Mouse (Mus musculus) thymus, adult 2 months (tissue): Measurements from ENCODE around the gene Phyhd1. TPM values are rescaled to one million over a fixed set of nuclear protein-coding genes. Genes with fewer than 3 reads are reported as not detected.

Experiments
- DNase-seq: peaks from one replicate; pipeline ENCODE4 v3.0.0; 2021
- H3K27ac ChIP-seq: fragments of 200-500 bp; 2 replicates; pipeline ENCODE4 v1.5.1; 2012; ENCODE audit warnings: low read length, control low read depth; ENCODE audit not compliant: control insufficient read depth, insufficient read depth
- H3K27me3 ChIP-seq: fragments of 200-500 bp; 2 replicates; pipeline ENCODE4 v1.6.1; 2012; ENCODE audit warnings: mild to moderate bottlenecking, low read length, moderate library complexity, mixed read lengths; ENCODE audit not compliant: control insufficient read depth, insufficient read depth
- H3K36me3 ChIP-seq: fragments of 200-500 bp; 2 replicates; pipeline ENCODE4 v1.6.1; 2012; ENCODE audit warnings: mild to moderate bottlenecking, low read length, moderate library complexity; ENCODE audit not compliant: control insufficient read depth, insufficient read depth
- H3K4me1 ChIP-seq: fragments of 200-500 bp; replicated peaks from 2 replicates; pipeline ENCODE4 v1.6.1; 2012; ENCODE audit warnings: low read length; ENCODE audit not compliant: control insufficient read depth, insufficient read depth
- H3K4me3 ChIP-seq: fragments of 200-500 bp; 2 replicates; pipeline ENCODE4 v1.5.1; 2012; ENCODE audit warnings: mild to moderate bottlenecking, low read length, control low read depth, moderate library complexity; ENCODE audit not compliant: control insufficient read depth, insufficient read depth
- CTCF ChIP-seq: fragments of 200-500 bp; IDR thresholded peaks from 2 replicates; pipeline ENCODE4 v1.5.1; 2012; ENCODE audit warnings: mild to moderate bottlenecking, control low read depth, low read length, moderate library complexity, borderline replicate concordance; ENCODE audit not compliant: control insufficient read depth, poor library complexity, insufficient read depth; ENCODE audit errors: extremely low read depth
- POLR2A ChIP-seq: fragments of 200-500 bp; IDR thresholded peaks from 2 replicates; pipeline ENCODE4 v1.6.1; 2012; ENCODE audit warnings: mild to moderate bottlenecking, low read length, control low read depth, moderate library complexity; ENCODE audit not compliant: control insufficient read depth, poor library complexity, insufficient read depth; ENCODE audit errors: extremely low read depth
- WGBS: fragments of 180-500 bp; shearing (Covaris S2); methylation state at CpG from one replicate; pipeline ENCODE4 v1.1.7; 2018; 5-methylcytosine and 5-hydroxymethylcytosine counted together
- polyA plus RNA-seq: library from polyadenylated mRNA; depleted of rRNA; stranded (reverse); fragments of >200 nt; gene quantifications from 2 replicates; pipeline ENCODE4 v1.2.3, GENCODE M21; 2012

The Phyhd1 gene
- polyA plus RNA-seq, 1 experiment = 18.1 TPM

DNA sequence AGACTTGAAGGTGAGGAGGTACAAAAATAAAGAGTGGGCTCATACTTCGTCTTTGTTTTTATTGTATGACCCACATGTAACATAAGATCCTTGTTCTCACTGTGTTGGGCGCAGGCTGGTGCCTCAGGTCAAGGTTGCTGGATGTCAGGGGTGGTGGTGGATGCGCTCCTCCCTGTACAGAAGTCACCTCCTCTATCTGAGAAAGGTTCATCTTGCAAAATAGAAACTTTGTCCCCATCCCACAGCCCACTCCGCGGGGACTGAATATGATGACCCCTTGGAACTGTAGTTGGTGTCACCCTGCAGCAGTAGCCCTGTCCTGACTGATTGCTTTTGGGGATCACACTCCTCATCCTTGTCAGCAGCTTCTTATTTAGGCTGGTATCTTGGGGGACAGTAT lies 19.0 kb upstream of the Phyhd1 start:
- Histone ChIP-seq H3K4me3 (no peak overlapping the region), H3K4me1 (peaks cover 41% of the 10 kb centered on the region), H3K27ac (no peak overlapping the region), H3K27me3 (no peaks in the 10 kb centered on the region), H3K36me3 (peaks cover 15% of the 10 kb centered on the region; the same call in 1 of the 2 replicates)
- 96% methylated on average over 5 of the region's 5 CpGs for WGBS
- no peak for DNase-seq
- no peak for TF ChIP-seq POLR2A
- TF ChIP-seq CTCF = no peak

DNA sequence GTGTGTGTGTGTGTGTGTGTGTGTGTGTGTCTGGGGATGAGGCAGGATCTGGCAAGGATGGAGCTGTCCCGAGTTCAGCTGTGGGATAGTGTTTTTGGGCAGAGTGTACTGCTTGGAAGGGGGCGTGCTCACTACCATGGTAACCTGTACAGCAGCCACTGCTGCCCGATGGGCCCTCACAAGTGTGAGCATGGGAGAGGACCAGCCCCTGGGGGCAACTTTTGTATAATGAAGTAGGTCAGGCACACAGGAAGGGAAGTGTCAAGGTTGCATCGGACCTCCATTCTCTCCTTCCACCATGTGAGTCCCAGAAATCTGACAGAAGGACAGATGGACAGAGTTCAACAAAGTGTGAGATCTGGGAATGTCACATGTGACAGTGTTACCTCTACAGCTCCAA lies 18.3 kb upstream of the Phyhd1 start:
- H3K27ac ChIP-seq = no peak overlapping the region
- H3K4me3 ChIP-seq = no peak overlapping the region
- no peak for DNase-seq
- 79% methylated on average over 4 of the region's 4 CpGs for WGBS
- no peaks in the 10 kb centered on the region for H3K27me3 ChIP-seq
- peaks cover 15% of the 10 kb centered on the region; the same call in 1 of the 2 replicates for H3K36me3 ChIP-seq
- peaks cover 44% of the 10 kb centered on the region for H3K4me1 ChIP-seq
- no peak for TF ChIP-seq POLR2A
- TF ChIP-seq CTCF = no peak

- no peak for DNase-seq
- 97% methylated on average over 3 of the region's 3 CpGs for WGBS
- no peak for TF ChIP-seq CTCF
- no peak for TF ChIP-seq POLR2A
- H3K4me3 ChIP-seq = no peak overlapping the region
- no peak overlapping the region for H3K27ac ChIP-seq
- H3K27me3 ChIP-seq = no peaks in the 10 kb centered on the region
- peaks cover 53% of the 10 kb centered on the region for H3K4me1 ChIP-seq
- H3K36me3 ChIP-seq = peaks cover 8% of the 10 kb centered on the region; the same call in 1 of the 2 replicates
Observed at GRCm38 (mm10) chr2:30249182-30249581, 16.8 kb upstream of the Phyhd1 start.

GRCm38 (mm10) chr2:30250166-30251128 lies 15.6 kb upstream of the Phyhd1 start:
- Histone ChIP-seq H3K27ac (peak overlapping the region; percentile 19; the same call in 1 of the 2 replicates), H3K4me1 (peaks cover 48% of the 10 kb centered on the region), H3K36me3 (peaks cover 6% of the 10 kb centered on the region), H3K4me3 (no peak overlapping the region), H3K27me3 (no peaks in the 10 kb centered on the region)
- no peak for TF ChIP-seq POLR2A
- TF ChIP-seq CTCF = no peak
- no peak for DNase-seq
- 93% methylated on average over 10 of the region's 10 CpGs for WGBS

DNA sequence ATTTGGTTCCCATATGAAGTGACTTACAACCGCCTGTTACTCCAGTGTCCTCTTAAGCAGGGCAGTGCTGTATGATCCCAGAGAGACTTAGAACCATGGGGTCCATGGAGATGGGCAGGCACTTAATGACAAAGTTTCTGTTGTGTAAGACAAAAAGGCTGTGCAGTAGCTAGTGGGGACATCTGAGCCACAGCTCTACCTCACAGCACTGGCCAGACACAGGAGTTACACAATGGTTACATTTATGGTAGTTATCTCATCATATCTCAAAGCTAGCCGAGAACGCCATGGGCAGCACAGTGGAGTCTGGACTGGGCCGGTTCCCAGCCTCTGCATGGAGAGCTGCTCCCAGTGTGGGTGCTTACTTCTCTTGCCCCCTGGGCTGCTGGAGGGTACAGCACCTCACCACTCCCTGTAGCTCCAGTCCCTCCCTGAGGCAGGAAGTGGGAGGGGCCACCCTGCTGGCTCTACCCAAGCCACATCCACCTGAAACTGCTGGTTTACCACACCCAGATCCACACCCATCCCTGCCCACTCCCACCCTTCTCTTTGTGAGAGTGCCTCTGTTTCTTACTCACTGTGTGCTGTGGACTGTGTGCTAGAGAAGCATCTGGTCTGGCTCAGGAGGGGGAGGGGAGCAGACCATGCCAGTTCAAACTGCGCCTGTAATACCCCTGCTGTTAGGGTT lies 14.4 kb upstream of the Phyhd1 start:
- TF ChIP-seq CTCF (peak; percentile 14; the same call in 1 of the 2 replicates), POLR2A (0 out of 2 replicates have a peak, but pooled peaks have one; percentile 45)
- peak overlapping the region; percentile 83 for H3K27ac ChIP-seq
- H3K36me3 ChIP-seq = peaks cover 17% of the 10 kb centered on the region
- peak; percentile 85 for DNase-seq
- no peak overlapping the region for H3K4me3 ChIP-seq
- no peaks in the 10 kb centered on the region for H3K27me3 ChIP-seq
- WGBS = 34% methylated on average over 5 of the region's 5 CpGs
- peaks cover 42% of the 10 kb centered on the region for H3K4me1 ChIP-seq

DNA sequence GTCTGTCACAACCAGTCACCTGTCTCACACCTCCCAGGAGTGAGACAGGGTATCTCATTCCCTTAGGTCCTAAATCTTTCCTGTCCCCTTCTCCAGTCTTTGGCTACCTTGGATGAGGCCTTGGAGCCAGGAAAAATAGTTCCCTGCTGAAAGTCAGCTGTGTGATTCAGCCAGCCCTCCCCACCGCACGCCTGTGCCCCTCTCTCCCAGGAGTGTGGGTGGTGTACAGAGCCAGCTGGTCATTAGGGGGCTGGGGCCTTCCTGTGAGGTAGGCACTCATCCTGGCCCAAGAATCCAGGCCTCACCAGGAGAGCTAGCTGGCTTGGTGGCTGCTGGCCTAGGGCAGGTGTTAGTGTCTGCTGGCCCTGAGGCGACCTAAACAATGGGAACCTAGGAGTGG lies 13.5 kb upstream of the Phyhd1 start:
- no peaks in the 10 kb centered on the region for H3K27me3 ChIP-seq
- TF ChIP-seq CTCF (no peak), POLR2A (no peak)
- WGBS = 38% methylated on average over 3 of the region's 3 CpGs
- peaks cover 50% of the 10 kb centered on the region for H3K4me1 ChIP-seq
- H3K27ac ChIP-seq = peak overlapping the region; percentile 53
- H3K4me3 ChIP-seq = no peak overlapping the region
- H3K36me3 ChIP-seq = peaks cover 26% of the 10 kb centered on the region
- DNase-seq = no peak
